In the genomic region with DNA sequence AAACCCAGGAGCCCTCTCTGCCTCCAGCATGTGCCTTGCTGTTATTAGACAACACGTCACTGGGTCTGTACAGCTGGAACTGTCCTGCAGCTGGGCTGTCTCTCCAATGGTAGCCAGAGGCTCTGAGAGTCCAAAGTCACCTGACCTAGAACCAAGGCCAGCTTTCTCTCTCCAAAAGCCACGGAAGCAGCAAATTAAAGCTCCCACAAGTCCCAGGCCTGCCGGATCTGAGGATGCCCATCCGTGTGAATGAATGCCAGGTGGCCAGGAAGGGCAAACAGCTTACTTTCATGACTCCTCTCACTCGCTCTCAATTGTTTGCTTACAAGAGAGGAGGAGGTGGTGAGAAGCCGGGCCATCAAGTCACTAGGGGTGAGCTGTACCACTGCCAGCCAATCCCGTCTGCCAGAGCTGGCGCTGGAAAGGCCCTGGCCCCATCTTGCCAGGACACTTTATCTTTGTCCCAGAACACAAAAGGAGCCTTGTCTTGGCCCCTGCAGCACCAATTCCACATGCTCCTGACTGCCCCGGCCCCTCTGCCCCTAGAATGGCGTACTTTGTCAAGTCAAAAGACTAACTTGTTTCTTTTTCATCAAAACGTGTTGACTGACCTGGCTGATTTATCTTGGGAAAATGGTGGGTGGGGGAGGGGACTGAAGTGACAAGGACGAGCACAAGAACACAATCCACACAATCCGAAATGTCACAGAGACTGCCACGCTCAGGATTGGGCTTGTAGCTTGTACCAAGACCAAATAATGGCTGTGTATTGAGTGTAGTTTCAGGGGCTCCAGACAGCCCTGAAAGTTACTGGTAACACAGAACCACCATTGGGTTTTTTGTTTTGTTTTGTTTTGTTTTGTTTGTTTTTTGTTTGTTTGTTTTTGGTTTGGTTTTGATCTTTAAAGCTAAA, we compare ENCODE assay signal across 8 mouse cellular contexts. TPM values are rescaled to one million over a fixed set of nuclear protein-coding genes. Genes with fewer than 3 reads are reported as not detected.
A peak's percentile ranks its signal among the peaks of the same experiment; 100 is the strongest.
DNase-seq lines count a peak whose midpoint lies in the region; ATAC-seq and TF ChIP-seq lines count a peak whose summit lies in the region.

No protein-coding gene starts in this region.

- peak; percentile 23 to 74 for DNase-seq in adrenal gland, adult (ENCODE audit: inconsistent age in 2 of 2, low spot score in 1 of 2)
- no peak for DNase-seq in adrenal gland, postnatal 4 days (ENCODE audit: low spot score in 2 of 2)
- peak; percentile 29 for DNase-seq in lung, postnatal 10 days
- no peak for DNase-seq in lung, adult 2 months
- peak; percentile 37 for DNase-seq in gastrocnemius, postnatal 10 days
- peak; percentile 51 for DNase-seq in intestine, embryonic 14.5 days (ENCODE audit: low spot score)
- DNase-seq in thymus, adult 18-20 months, result no peak

- H3K4me1 ChIP-seq in lung, adult 2 months (ENCODE audit: control insufficient read depth, insufficient read depth, low read length), result no peaks in the 10 kb centered on the region
- peaks cover 4% of the 10 kb centered on the region; the same call in 1 of the 2 replicates for H3K4me1 ChIP-seq in intestine, embryonic 14.5 days (replicated peaks; ENCODE audit: control insufficient read depth, insufficient read depth, low read length)
- H3K4me1 ChIP-seq in neural tube, embryonic 15.5 days, result peaks cover 12% of the 10 kb centered on the region

- ATAC-seq in intestine, embryonic 14.5 days (replicated peaks; ENCODE audit: low FRiP score, low TSS enrichment, low read depth), result peak; percentile 65; the same call in 1 of the 2 replicates
- peak; percentile 91 for ATAC-seq in neural tube, embryonic 15.5 days (ENCODE audit: low FRiP score)

- H3K9me3 ChIP-seq in intestine, embryonic 14.5 days (ENCODE audit: control insufficient read depth, low read length), result no peaks in the 10 kb centered on the region
- H3K9me3 ChIP-seq in neural tube, embryonic 15.5 days (replicated peaks), result no peaks in the 10 kb centered on the region

- H3K27ac ChIP-seq in intestine, embryonic 14.5 days (ENCODE audit: low read depth), result peak overlapping the region; percentile 27; the same call in 1 of the 2 replicates
- H3K27ac ChIP-seq in neural tube, embryonic 15.5 days (replicated peaks), result peak overlapping the region; percentile 54

- no peak overlapping the region for H3K4me3 ChIP-seq in lung, adult 2 months (replicated peaks; ENCODE audit: extremely low read depth, low read depth, low read length)
- no peak overlapping the region for H3K4me3 ChIP-seq in intestine, embryonic 14.5 days (ENCODE audit: low read depth, low read length)
- H3K4me3 ChIP-seq in neural tube, embryonic 15.5 days (replicated peaks), result no peak overlapping the region

- H3K36me3 ChIP-seq in intestine, embryonic 14.5 days (ENCODE audit: control insufficient read depth, insufficient read depth, low read length), result no peaks in the 10 kb centered on the region
- H3K36me3 ChIP-seq in neural tube, embryonic 15.5 days, result no peaks in the 10 kb centered on the region

- WGBS in lung, adult 2 months, result 27% methylated on average over 14 of the region's 14 CpGs
- WGBS in intestine, embryonic 14.5 days, result 33% methylated on average over 14 of the region's 14 CpGs
- 11% methylated on average over 14 of the region's 14 CpGs for WGBS in neural tube, embryonic 15.5 days

- TF ChIP-seq POLR2A in lung, adult 2 months (IDR thresholded peaks at IDR 0.05; ENCODE audit: borderline replicate concordance, extremely low read depth, low read depth, low read length), result no peak

- no peak for TF ChIP-seq CTCF in lung, adult 2 months (IDR thresholded peaks at IDR 0.05; ENCODE audit: insufficient read depth, low read length)

- H3K27me3 ChIP-seq in intestine, embryonic 14.5 days (replicated peaks; ENCODE audit: control insufficient read depth, insufficient read depth, low read length), result no peaks in the 10 kb centered on the region
- H3K27me3 ChIP-seq in neural tube, embryonic 15.5 days (replicated peaks), result 0 out of 2 replicates have a peak, but pooled peaks cover 8% of the 10 kb centered on the region

- no peak overlapping the region for H3K9ac ChIP-seq in intestine, embryonic 14.5 days (ENCODE audit: low read length)
- no peak overlapping the region for H3K9ac ChIP-seq in neural tube, embryonic 15.5 days (replicated peaks)

- H3K4me2 ChIP-seq in intestine, embryonic 14.5 days (ENCODE audit: low read length), result no peak overlapping the region
- peak overlapping the region; percentile 3; the same call in 1 of the 2 replicates for H3K4me2 ChIP-seq in neural tube, embryonic 15.5 days

RNA-seq across cellular contexts. Expression of gene F830045P16Rik, which starts 6.8 kb away (rescaled TPM):
- not detected for total RNA-seq in adrenal gland, postnatal 4 days (2021)
- polyA plus RNA-seq in lung, adult 2 months (2012; rRNA removed), result not detected in 2 replicates
- under 1 TPM in 1 of 2 experiments, not detected in 1; 0.12 TPM for total RNA-seq in gastrocnemius, postnatal 10 days (2021)
- polyA plus RNA-seq in intestine, embryonic 14.5 days (2014; fragmentation: Nextera tagmentation; extraction: Ambion mirVana), result not detected in 2 replicates
- 0.09 TPM in 1 of 2 replicates, not detected in the other for polyA plus RNA-seq in neural tube, embryonic 15.5 days (2015; fragmentation: Nextera tagmentation; extraction: Ambion mirVana)

Comparison
In these comparisons a context has a peak if more than half of its experiments do, and no peak if none do; other contexts are left out.
1. DNase-seq: peak in adrenal gland, adult (2 of 2), lung, postnatal 10 days (single experiment), gastrocnemius, postnatal 10 days (single experiment) and intestine, embryonic 14.5 days (single experiment); none in adrenal gland, postnatal 4 days (0 of 2), lung, adult 2 months (single experiment) and thymus, adult 18-20 months (0 of 2).